Mouse (Mus musculus): ENCODE measurements around the gene Abi2. TPM values are rescaled to one million over a fixed set of nuclear protein-coding genes. Genes with fewer than 3 reads are reported as not detected.

Gene Abi2
- 25.4 and 34.8 TPM in 2 replicates for polyA plus RNA-seq (2015; fragmentation: Nextera tagmentation; extraction: Ambion mirVana)

DNA sequence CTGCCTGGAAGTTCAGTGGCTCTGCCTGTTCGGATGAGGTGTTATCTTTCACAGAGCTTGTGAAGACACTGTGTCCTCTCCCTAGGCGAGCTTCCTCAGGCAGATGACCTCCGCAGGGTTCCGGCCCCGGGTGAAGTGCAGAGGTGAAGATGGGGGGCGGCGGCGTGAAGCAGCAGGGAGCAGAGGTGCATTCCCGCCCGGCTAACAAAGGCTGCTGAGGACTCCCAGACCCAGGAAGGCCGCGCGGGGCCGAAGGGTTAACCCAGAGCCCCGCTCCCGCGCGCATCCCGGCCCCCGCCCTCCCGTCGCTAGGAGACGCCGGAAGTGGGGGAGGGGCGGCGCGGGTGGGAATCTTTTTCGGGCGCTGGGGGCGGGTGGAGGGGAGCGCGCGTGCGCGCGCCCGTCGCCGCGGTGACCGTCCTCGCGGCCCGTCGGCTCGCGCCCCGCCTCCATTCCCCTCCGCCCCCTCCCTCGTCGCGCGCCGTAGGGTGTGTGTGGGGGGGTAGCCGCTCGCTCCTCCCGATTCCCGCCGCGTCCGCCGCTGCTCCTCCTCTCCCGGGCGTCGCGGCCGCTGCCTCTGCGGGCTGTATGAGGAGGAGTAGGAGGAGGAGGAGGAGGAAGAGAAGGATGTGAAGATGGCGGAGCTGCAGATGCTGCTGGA is at the start of gene Abi2:
Gene Abi2 (plus strand): TSS at position 452 of the 661 bp plus-strand sequence.
- H3K27me3 ChIP-seq (ENCODE audit: insufficient read depth, low read length) = no peaks in the 10 kb centered on the region
- H3K36me3 ChIP-seq (ENCODE audit: insufficient read depth, low read length) = no peaks in the 10 kb centered on the region
- peak within 1 kb of the TSS; percentile 96 for H3K9ac ChIP-seq (replicated peaks; ENCODE audit: low read length)
- peak within 1 kb of the TSS; percentile 94 for H3K4me3 ChIP-seq (ENCODE audit: low read length)
- peak within 1 kb of the TSS; percentile 96 for H3K27ac ChIP-seq (ENCODE audit: low read length)
- H3K4me2 ChIP-seq (replicated peaks; ENCODE audit: low read depth, low read length) = peak within 1 kb of the TSS; percentile 67
- WGBS = 0% methylated on average over 41 of the region's 69 CpGs
- no peaks in the 10 kb centered on the region for H3K9me3 ChIP-seq (ENCODE audit: low read length)
- ATAC-seq (ENCODE audit: low FRiP score, low TSS enrichment) = peak; percentile 94
- H3K4me1 ChIP-seq (ENCODE audit: insufficient read depth, low read length) = peaks cover 18% of the 10 kb centered on the region

DNA sequence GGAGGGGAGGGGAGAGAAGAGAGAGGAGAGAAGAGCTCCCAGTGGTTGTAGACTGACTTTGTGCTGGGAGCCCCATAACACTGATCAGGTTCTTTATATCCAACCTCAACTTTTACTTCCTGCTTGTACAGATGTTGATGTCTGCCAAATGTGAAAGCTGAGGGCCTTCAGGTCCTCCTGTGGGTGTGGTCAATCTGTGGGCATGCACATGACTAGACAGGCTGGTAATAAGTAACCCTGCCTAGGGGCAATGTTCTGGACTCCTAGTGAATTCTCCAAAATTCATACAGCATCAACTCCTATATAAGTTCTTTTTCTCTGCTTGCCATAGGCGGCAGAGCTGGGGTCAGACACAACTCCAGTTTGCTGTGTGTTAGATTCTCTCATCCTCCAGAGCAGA is 47.8 kb upstream of the Abi2 start:
- no peaks in the 10 kb centered on the region for H3K9me3 ChIP-seq (ENCODE audit: low read length)
- 93% methylated on average over 1 of the region's 1 CpGs for WGBS

DNA sequence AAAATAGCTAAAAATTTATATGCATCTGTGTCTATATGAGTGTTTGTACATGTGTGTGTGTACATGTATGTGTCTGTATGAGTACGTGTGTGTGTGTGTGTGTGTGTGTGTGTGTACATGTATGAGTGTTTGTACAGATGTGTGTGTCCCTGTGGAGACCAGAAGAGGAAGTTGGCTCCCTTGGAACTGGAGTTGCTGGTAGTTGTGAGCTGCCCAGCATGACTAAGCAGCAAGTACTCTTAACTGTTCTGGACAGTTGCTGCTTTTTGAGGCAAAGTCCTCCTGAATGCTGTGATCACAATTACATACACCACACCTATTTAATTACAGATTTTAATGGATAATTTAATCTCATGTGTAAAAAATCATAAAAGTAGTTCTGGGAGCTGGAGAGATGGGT is 32.9 kb upstream of the Abi2 start:
- no peak for ATAC-seq (ENCODE audit: low FRiP score, low TSS enrichment)
- Histone ChIP-seq H3K4me3 (ENCODE audit: low read length) (no peak overlapping the region), H3K9me3 (ENCODE audit: low read length) (no peaks in the 10 kb centered on the region), H3K4me2 (replicated peaks; ENCODE audit: low read depth, low read length) (no peak overlapping the region), H3K4me1 (ENCODE audit: insufficient read depth, low read length) (no peaks in the 10 kb centered on the region), H3K27me3 (ENCODE audit: insufficient read depth, low read length) (no peaks in the 10 kb centered on the region), H3K27ac (ENCODE audit: low read length) (no peak overlapping the region), H3K36me3 (ENCODE audit: insufficient read depth, low read length) (peaks cover 51% of the 10 kb centered on the region), H3K9ac (replicated peaks; ENCODE audit: low read length) (no peak overlapping the region)
- 85% methylated on average over 1 of the region's 1 CpGs for WGBS

More for the DNA sequence above, 47.8 kb upstream of the Abi2 start:
- ATAC-seq (ENCODE audit: low FRiP score, low TSS enrichment) = no peak
- H3K27ac ChIP-seq (ENCODE audit: low read length) = no peak overlapping the region
- no peak overlapping the region for H3K4me3 ChIP-seq (ENCODE audit: low read length)
- peaks cover 26% of the 10 kb centered on the region for H3K36me3 ChIP-seq (ENCODE audit: insufficient read depth, low read length)
- no peaks in the 10 kb centered on the region for H3K27me3 ChIP-seq (ENCODE audit: insufficient read depth, low read length)
- no peak overlapping the region for H3K4me2 ChIP-seq (replicated peaks; ENCODE audit: low read depth, low read length)
- H3K4me1 ChIP-seq (ENCODE audit: insufficient read depth, low read length) = no peaks in the 10 kb centered on the region
- H3K9ac ChIP-seq (replicated peaks; ENCODE audit: low read length) = no peak overlapping the region

DNA sequence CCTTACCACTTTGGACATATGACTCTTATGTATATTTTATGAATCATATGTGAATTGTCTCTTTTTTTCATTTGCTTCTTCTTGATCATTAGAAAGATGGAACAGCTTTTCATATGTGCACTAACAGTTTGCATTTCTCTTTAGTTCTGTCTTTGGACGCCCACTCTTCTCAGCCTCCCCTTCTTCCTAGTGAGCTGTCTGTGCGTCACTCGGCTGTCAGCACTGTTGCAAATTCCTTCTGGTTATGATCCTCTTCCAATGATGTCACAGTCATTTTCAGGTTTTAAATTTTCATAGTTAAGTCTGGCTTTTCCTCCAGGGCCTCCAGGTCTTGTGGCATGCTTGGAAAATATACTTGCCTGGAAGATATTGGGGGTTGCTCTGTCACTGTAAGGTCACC is 27.5 kb upstream of the Abi2 start:
- no peak overlapping the region for H3K9ac ChIP-seq (replicated peaks; ENCODE audit: low read length)
- WGBS = 94% methylated on average over 3 of the region's 3 CpGs
- no peak overlapping the region for H3K4me3 ChIP-seq (ENCODE audit: low read length)
- H3K4me1 ChIP-seq (ENCODE audit: insufficient read depth, low read length) = no peaks in the 10 kb centered on the region
- H3K36me3 ChIP-seq (ENCODE audit: insufficient read depth, low read length) = peaks cover 49% of the 10 kb centered on the region
- no peaks in the 10 kb centered on the region for H3K9me3 ChIP-seq (ENCODE audit: low read length)
- no peak for ATAC-seq (ENCODE audit: low FRiP score, low TSS enrichment)
- H3K27ac ChIP-seq (ENCODE audit: low read length) = no peak overlapping the region
- no peak overlapping the region for H3K4me2 ChIP-seq (replicated peaks; ENCODE audit: low read depth, low read length)
- no peaks in the 10 kb centered on the region for H3K27me3 ChIP-seq (ENCODE audit: insufficient read depth, low read length)

DNA sequence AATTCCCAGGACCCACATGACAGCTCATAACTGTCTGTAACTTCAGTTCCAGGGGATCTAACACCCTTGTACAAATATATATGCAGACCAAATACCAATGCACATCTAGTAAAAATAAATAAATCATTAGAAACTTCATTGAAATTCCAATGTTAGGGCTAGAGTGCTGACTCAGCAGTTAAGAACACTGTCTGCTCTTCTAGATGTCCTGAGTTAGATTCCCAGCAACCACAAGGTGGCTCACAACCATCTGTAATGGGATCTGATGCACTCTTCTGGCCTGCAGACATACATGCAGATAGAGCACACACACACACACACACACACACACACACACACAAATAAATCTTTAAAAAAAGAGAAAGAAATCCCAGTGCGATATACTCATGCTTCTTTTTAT is 4.6 kb upstream of the Abi2 start:
- Histone ChIP-seq H3K9ac (replicated peaks; ENCODE audit: low read length) (no peak overlapping the region), H3K4me3 (ENCODE audit: low read length) (no peak overlapping the region), H3K9me3 (ENCODE audit: low read length) (no peaks in the 10 kb centered on the region), H3K4me2 (replicated peaks; ENCODE audit: low read depth, low read length) (no peak overlapping the region), H3K36me3 (ENCODE audit: insufficient read depth, low read length) (no peaks in the 10 kb centered on the region), H3K4me1 (ENCODE audit: insufficient read depth, low read length) (peaks cover 4% of the 10 kb centered on the region; the same call in 1 of the 2 replicates), H3K27ac (ENCODE audit: low read length) (no peak overlapping the region), H3K27me3 (ENCODE audit: insufficient read depth, low read length) (no peaks in the 10 kb centered on the region)
- no peak for ATAC-seq (ENCODE audit: low FRiP score, low TSS enrichment)
- WGBS = 91% methylated on average over 1 of the region's 1 CpGs

DNA sequence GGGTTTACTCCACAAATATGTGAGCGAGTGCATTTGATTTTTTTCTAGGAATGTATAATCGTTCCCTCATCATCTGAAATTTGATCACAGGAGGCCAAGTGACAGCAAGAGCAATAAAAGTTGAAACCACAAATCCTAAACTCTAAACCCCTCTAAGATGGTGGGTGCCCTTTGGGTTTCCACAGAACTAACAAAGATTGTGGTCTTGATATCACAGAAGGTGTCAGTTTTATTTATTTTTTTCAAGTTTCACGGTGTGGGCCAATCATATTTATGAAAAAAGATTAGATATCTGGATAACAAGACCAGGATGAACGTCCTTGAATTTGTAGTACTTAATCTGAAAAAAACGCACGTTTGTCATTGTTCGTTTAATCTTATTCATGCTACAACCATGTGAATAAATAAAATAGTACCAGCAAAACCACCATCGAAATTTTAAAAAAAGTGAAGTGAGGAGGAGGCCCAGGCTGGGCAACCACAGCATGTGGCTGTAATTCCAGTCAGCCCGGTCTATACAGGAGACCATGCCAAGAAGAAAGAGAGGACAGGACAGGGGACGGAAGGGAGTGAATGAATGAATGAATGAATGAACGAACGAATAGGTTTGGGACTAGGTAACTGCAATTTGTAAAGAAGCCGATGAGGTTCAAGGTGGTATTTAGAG is 785 bp upstream of the Abi2 start:
- peak overlapping the region; percentile 96 for H3K27ac ChIP-seq (ENCODE audit: low read length)
- ATAC-seq (ENCODE audit: low FRiP score, low TSS enrichment) = peak; percentile 63
- H3K4me1 ChIP-seq (ENCODE audit: insufficient read depth, low read length) = peaks cover 18% of the 10 kb centered on the region
- H3K4me2 ChIP-seq (replicated peaks; ENCODE audit: low read depth, low read length) = peak overlapping the region; percentile 67
- no peaks in the 10 kb centered on the region for H3K36me3 ChIP-seq (ENCODE audit: insufficient read depth, low read length)
- no peaks in the 10 kb centered on the region for H3K27me3 ChIP-seq (ENCODE audit: insufficient read depth, low read length)
- peak overlapping the region; percentile 94 for H3K4me3 ChIP-seq (ENCODE audit: low read length)
- WGBS = 13% methylated on average over 13 of the region's 13 CpGs
- H3K9ac ChIP-seq (replicated peaks; ENCODE audit: low read length) = peak overlapping the region; percentile 96
- H3K9me3 ChIP-seq (ENCODE audit: low read length) = no peaks in the 10 kb centered on the region

DNA sequence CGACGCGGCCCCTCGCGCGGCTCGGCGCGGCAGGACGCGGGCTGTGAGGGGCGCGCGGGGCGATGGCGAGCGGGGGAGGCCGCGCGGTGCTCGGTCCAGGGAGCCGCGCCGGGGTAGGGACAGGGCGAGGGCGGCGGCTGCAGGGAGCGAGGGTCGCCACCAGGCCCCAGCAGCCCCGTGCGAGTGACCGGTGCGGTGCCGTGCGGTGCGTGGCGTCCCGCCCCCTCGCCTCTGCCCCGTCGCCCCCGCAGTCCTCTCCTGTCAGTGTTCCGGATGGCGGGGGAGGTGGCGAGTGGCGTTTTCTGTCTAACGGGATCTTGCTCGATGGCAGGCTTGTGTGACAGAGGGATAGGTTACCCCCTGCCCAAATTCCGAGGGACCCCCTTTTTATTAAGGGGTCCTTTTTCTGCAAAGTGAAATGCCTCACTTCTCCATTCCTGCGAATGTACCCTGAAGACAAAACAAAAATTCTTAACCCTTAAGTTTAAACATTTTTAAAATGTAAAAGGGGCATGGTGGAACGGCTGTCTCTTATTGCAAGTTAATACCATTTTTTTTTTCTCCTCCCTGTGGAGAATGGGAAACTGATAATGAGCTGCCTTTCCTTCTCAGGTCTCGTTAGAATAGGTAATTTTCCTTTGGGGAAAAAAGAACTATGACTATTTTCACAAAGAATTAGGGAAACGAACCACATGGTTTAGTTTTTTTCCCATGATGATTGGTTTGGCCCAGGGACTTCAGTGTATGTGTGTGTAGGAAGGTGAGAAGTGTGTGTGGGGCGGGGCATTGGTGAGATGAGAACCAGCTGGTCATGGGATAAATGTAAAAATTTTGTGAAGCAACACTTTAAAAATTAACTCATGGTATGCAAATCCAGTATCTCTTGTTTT is 754 bp downstream of the Abi2 start:
- Histone ChIP-seq H3K9me3 (ENCODE audit: low read length) (no peaks in the 10 kb centered on the region), H3K27ac (ENCODE audit: low read length) (peak overlapping the region; percentile 96), H3K27me3 (ENCODE audit: insufficient read depth, low read length) (no peaks in the 10 kb centered on the region), H3K4me2 (replicated peaks; ENCODE audit: low read depth, low read length) (peak overlapping the region; percentile 67), H3K36me3 (ENCODE audit: insufficient read depth, low read length) (no peaks in the 10 kb centered on the region), H3K4me3 (ENCODE audit: low read length) (peak overlapping the region; percentile 94), H3K4me1 (ENCODE audit: insufficient read depth, low read length) (peaks cover 18% of the 10 kb centered on the region), H3K9ac (replicated peaks; ENCODE audit: low read length) (peak overlapping the region; percentile 96)
- peak; percentile 88 for ATAC-seq (ENCODE audit: low FRiP score, low TSS enrichment)
- WGBS = under 1% methylated on average over 41 of the region's 54 CpGs

DNA sequence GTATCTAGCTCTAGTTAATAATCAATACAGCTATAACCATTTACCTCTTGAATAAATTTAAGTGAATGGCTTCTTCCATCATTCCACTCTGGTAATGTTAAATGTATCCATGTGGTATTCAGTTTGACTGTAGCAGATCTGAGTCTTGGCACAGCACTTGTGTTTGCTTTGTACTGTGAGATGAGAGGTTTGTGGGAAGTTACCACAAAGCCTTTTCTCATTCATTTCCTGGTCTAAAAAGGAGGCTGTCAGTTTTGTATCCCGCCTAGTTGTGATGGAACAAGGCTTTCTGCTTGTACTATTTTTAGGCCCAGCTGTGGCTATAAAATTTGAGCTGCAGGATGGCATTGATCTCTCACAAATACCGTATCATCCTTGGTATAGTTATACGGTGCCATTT is 7.3 kb downstream of the Abi2 start:
- Histone ChIP-seq H3K4me1 (ENCODE audit: insufficient read depth, low read length) (peaks cover 17% of the 10 kb centered on the region), H3K9ac (replicated peaks; ENCODE audit: low read length) (no peak overlapping the region), H3K27ac (ENCODE audit: low read length) (no peak overlapping the region), H3K27me3 (ENCODE audit: insufficient read depth, low read length) (no peaks in the 10 kb centered on the region), H3K9me3 (ENCODE audit: low read length) (no peaks in the 10 kb centered on the region), H3K36me3 (ENCODE audit: insufficient read depth, low read length) (no peaks in the 10 kb centered on the region), H3K4me3 (ENCODE audit: low read length) (no peak overlapping the region), H3K4me2 (replicated peaks; ENCODE audit: low read depth, low read length) (no peak overlapping the region)
- no peak for ATAC-seq (ENCODE audit: low FRiP score, low TSS enrichment)
- WGBS = 41% methylated on average over 3 of the region's 3 CpGs

DNA sequence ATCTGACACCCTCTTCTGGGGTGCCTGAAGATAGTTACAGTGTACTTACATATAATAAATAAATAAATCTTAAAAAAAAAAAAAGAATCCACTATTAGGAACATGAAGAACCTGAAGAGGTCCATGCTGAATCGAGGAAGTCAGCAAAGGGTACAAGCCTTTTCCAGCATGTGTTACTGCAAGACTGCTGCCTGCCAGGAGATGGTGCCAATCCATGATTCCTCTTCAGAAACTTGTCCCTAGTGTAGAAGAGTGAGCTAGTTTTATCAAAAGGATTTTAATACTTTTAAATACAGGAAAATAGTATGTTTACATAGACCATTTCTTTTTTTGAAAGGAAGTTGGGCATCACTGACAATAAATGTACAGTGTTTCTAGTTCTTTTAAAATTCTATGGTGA is 14.5 kb downstream of the Abi2 start:
- no peaks in the 10 kb centered on the region for H3K4me1 ChIP-seq (ENCODE audit: insufficient read depth, low read length)
- ATAC-seq (ENCODE audit: low FRiP score, low TSS enrichment) = no peak
- H3K4me2 ChIP-seq (replicated peaks; ENCODE audit: low read depth, low read length) = no peak overlapping the region
- 0 out of 2 replicates have a peak, but pooled peaks cover 5% of the 10 kb centered on the region for H3K9me3 ChIP-seq (ENCODE audit: low read length)
- H3K27ac ChIP-seq (ENCODE audit: low read length) = no peak overlapping the region
- no peak overlapping the region for H3K4me3 ChIP-seq (ENCODE audit: low read length)
- no peaks in the 10 kb centered on the region for H3K36me3 ChIP-seq (ENCODE audit: insufficient read depth, low read length)
- H3K27me3 ChIP-seq (ENCODE audit: insufficient read depth, low read length) = no peaks in the 10 kb centered on the region
- WGBS = 95% methylated on average over 1 of the region's 1 CpGs
- H3K9ac ChIP-seq (replicated peaks; ENCODE audit: low read length) = no peak overlapping the region

Data from kidney, embryonic 16.5 days (tissue).